In the genomic region with DNA sequence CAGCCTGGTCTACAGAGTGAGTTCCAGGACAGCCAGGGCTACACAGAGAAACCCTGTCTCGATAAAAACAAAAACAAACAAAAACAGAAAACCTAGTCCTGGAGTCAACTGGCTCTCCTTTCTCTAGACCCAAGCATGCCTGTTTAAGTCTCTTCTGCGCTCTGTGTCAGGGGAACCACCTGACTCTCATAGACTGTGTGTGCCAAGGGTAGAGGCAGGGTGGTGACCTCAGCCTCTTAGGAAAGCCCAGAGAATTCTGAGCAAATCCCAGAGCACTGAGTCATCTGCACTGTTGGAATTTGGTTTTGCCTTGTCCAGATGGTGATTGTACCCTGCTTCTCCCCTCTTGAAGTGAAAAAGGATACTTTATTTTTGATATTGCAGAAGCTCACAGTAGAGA, we compare ENCODE assay signal across 15 mouse cellular contexts. TPM values are rescaled to one million over a fixed set of nuclear protein-coding genes. Genes with fewer than 3 reads are reported as not detected.
DNase-seq lines count a peak whose midpoint lies in the region; ATAC-seq and TF ChIP-seq lines count a peak whose summit lies in the region.
"Had no signal": no experiment of that assay in that cellular context is flagged by ENCODE, and none has a peak within 500 bp of the region (broad histone marks: within the 10 kb centered on the region; RNA-seq: fewer than 3 reads in every experiment).

No protein-coding gene starts in this region.

- no peak for TF ChIP-seq POLR2A in cerebellum, adult 2 months (IDR thresholded peaks at IDR 0.05; ENCODE audit: borderline replicate concordance, insufficient read depth, low read length)

- peaks cover 8% of the 10 kb centered on the region for H3K36me3 ChIP-seq in C2C12 (ENCODE audit: control insufficient read depth, insufficient read depth)
- H3K36me3 ChIP-seq in midbrain, postnatal 0 days (ENCODE audit: insufficient read depth, low read length): peaks cover 10% of the 10 kb centered on the region; the same call in 1 of the 2 replicates

- peak; percentile 69 for DNase-seq in gastrocnemius, adult 18-20 months (ENCODE audit: low spot score)
- no peak for DNase-seq in gastrocnemius, postnatal 10 days
- peak; percentile 27 for DNase-seq in gastrocnemius, postnatal 14 days
- DNase-seq in lung, postnatal 10 days: peak; percentile 51
- DNase-seq in midbrain, postnatal 0 days (ENCODE audit: low spot score): no peak
- DNase-seq in layer of hippocampus, adult 11-12 months (ENCODE audit: low spot score): no peak
- DNase-seq in cerebellum, adult 2 months: no peak
- DNase-seq: B cell, adult 2 months; cerebellum, adult 9-10 months; kidney, postnatal 4 days; thymus, adult 2 months had no signal

- H3K9me3 ChIP-seq in midbrain, postnatal 0 days (ENCODE audit: low read length): no peaks in the 10 kb centered on the region
- H3K9me3 ChIP-seq: embryonic facial prominence, embryonic 10.5 days had no signal

- no peak overlapping the region for H3K4me3 ChIP-seq in C2C12 (ENCODE audit: insufficient read depth, poor library complexity, severe bottlenecking)
- H3K4me3 ChIP-seq in midbrain, postnatal 0 days (ENCODE audit: low read depth, low read length): no peak overlapping the region
- H3K4me3 ChIP-seq in cerebellum, adult 2 months (replicated peaks; ENCODE audit: insufficient read depth, low read depth, low read length): no peak overlapping the region
- H3K4me3 ChIP-seq: embryonic facial prominence, embryonic 10.5 days; megakaryocyte, embryonic 14.5 days had no signal

- H3K79me3 ChIP-seq in C2C12 (ENCODE audit: low read depth): no peaks in the 10 kb centered on the region

- no peak for TF ChIP-seq CTCF in C2C12 (IDR thresholded peaks at IDR 0.05; ENCODE audit: control insufficient read depth, insufficient read depth, insufficient read length)
- no peak for TF ChIP-seq CTCF in midbrain, postnatal 0 days (IDR thresholded peaks at IDR 0.05)
- TF ChIP-seq CTCF in cerebellum, adult 2 months (IDR thresholded peaks at IDR 0.05; ENCODE audit: borderline replicate concordance, insufficient read depth, low read depth, low read length): no peak

- H3K4me2 ChIP-seq in midbrain, postnatal 0 days (ENCODE audit: low read depth, low read length, poor library complexity, severe bottlenecking): no peak overlapping the region

- ATAC-seq in midbrain, postnatal 0 days (ENCODE audit: low FRiP score): no peak
- ATAC-seq: intestine, postnatal 0 days had no signal

- H3ac ChIP-seq in C2C12 (ENCODE audit: control insufficient read depth, insufficient read length, low read depth): no peak overlapping the region

- no peak overlapping the region for H3K27ac ChIP-seq in midbrain, postnatal 0 days (ENCODE audit: low read depth, low read length)
- H3K27ac ChIP-seq in cerebellum, adult 2 months (ENCODE audit: insufficient read depth, low read length): no peak overlapping the region
- H3K27ac ChIP-seq: embryonic facial prominence, embryonic 10.5 days had no signal

- WGBS in midbrain, postnatal 0 days: 89% methylated on average over 2 of the region's 2 CpGs
- WGBS in cerebellum, adult 2 months: 72% methylated on average over 2 of the region's 2 CpGs

- peaks cover 10% of the 10 kb centered on the region for H3K79me2 ChIP-seq in C2C12 (ENCODE audit: control insufficient read depth, insufficient read depth)

- no peak overlapping the region for H3K9ac ChIP-seq in midbrain, postnatal 0 days (replicated peaks; ENCODE audit: low read length, poor library complexity, severe bottlenecking)

- H3K27me3 ChIP-seq in C2C12 (ENCODE audit: control insufficient read depth, insufficient read depth, insufficient read length): no peaks in the 10 kb centered on the region
- H3K27me3 ChIP-seq in midbrain, postnatal 0 days (ENCODE audit: insufficient read depth, low read length): no peaks in the 10 kb centered on the region
- no peaks in the 10 kb centered on the region for H3K27me3 ChIP-seq in cerebellum, adult 2 months (ENCODE audit: control insufficient read depth, insufficient read depth, low read length)
- H3K27me3 ChIP-seq: megakaryocyte, embryonic 14.5 days had no signal

- intact Hi-C loops in gastrocnemius, postnatal 14 days (cut with DNase I; ENCODE audit: low total_unique reads): no loop called here

- H3K4me1 ChIP-seq in midbrain, postnatal 0 days (ENCODE audit: insufficient read depth, low read length): no peaks in the 10 kb centered on the region; the same call in 1 of the 2 replicates
- no peaks in the 10 kb centered on the region; the same call in 1 of the 2 replicates for H3K4me1 ChIP-seq in cerebellum, adult 2 months (ENCODE audit: control insufficient read depth, insufficient read depth, low read length)

TF ChIP-seq in C2C12, 6 proteins besides CTCF, POLR2A, EP300 and RAD21:
- peak; percentile 84 for TF ChIP-seq MAX (IDR thresholded peaks at IDR 0.05)
- peak; percentile 73 for TF ChIP-seq FOSL1 (IDR thresholded peaks at IDR 0.05; ENCODE audit: insufficient read depth, low read length, poor library complexity, severe bottlenecking)
- no peak for TF ChIP-seq MYOG (IDR thresholded peaks at IDR 0.05; ENCODE audit: control insufficient read depth, extremely low read depth, insufficient read length)
- peak; percentile 66 for TF ChIP-seq CEBPB (IDR thresholded peaks at IDR 0.05; ENCODE audit: low read depth)
- no peak for TF ChIP-seq MYOD1 (IDR thresholded peaks at IDR 0.05; ENCODE audit: control insufficient read depth, insufficient read length, low read depth)
- TF ChIP-seq USF1 (IDR thresholded peaks at IDR 0.05; ENCODE audit: low read depth): peak; percentile 68

RNA-seq across cellular contexts. Expression of gene Slc25a25, which starts 7.1 kb away (rescaled TPM):
- total RNA-seq in gastrocnemius, adult 18-20 months (2021): 100 to 1,000 TPM in 1 of 2 experiments, 10 to 100 TPM in 1; 47.6 to 217 TPM
- 10 to 100 TPM; 16.1 to 31.1 TPM for total RNA-seq in gastrocnemius, postnatal 10 days (2021)
- 11.2 TPM for polyA plus RNA-seq in C2C12 (2012; fragmentation: generic; extraction: Trizol)
- total RNA-seq in gastrocnemius, postnatal 14 days (2021): 10 to 100 TPM; 18.1 to 47.8 TPM
- 60.6 and 69.2 TPM in 2 replicates for total RNA-seq in midbrain, postnatal 0 days (2014; rRNA removed)
- polyA plus RNA-seq in midbrain, postnatal 0 days (2015; fragmentation: Nextera tagmentation; extraction: Ambion mirVana): 52.0 and 53.4 TPM in 2 replicates
- 67.0 and 76.2 TPM in 2 replicates for polyA plus RNA-seq in cerebellum, adult 2 months (2012; rRNA removed)

RNA-seq across cellular contexts. Expression of gene Naif1, which starts 8.0 kb away (rescaled TPM):
- total RNA-seq in gastrocnemius, adult 18-20 months (2021): 1 to 10 TPM; 2.6 to 3.0 TPM
- 1 to 10 TPM; 3.0 to 3.1 TPM for total RNA-seq in gastrocnemius, postnatal 10 days (2021)
- 3.2 TPM for polyA plus RNA-seq in C2C12 (2012; fragmentation: generic; extraction: Trizol)
- total RNA-seq in gastrocnemius, postnatal 14 days (2021): 1 to 10 TPM; 2.4 to 3.1 TPM
- total RNA-seq in midbrain, postnatal 0 days (2014; rRNA removed): 2.4 and 3.2 TPM in 2 replicates
- polyA plus RNA-seq in midbrain, postnatal 0 days (2015; fragmentation: Nextera tagmentation; extraction: Ambion mirVana): 3.0 and 3.2 TPM in 2 replicates
- polyA plus RNA-seq in cerebellum, adult 2 months (2012; rRNA removed): 3.3 TPM in 2 replicates

Comparison
In these comparisons a context has a peak if more than half of its experiments do, and no peak if none do; other contexts are left out.
1. DNase-seq: peak in gastrocnemius, adult 18-20 months (single experiment), gastrocnemius, postnatal 14 days (single experiment) and lung, postnatal 10 days (single experiment); none in gastrocnemius, postnatal 10 days (single experiment), midbrain, postnatal 0 days (single experiment), layer of hippocampus, adult 11-12 months (single experiment) and cerebellum, adult 2 months (0 of 2).